Mouse (Mus musculus) liver, embryonic 13.5 days (tissue): Measurements from ENCODE around the gene Lctl. TPM values are rescaled to one million over a fixed set of nuclear protein-coding genes. Genes with fewer than 3 reads are reported as not detected.

Experiments
- ATAC-seq: fragments of 200-750 bp; cut with Nextera tagmentation; 2 replicates; pipeline ENCODE4 v1.8.0; 2017; ENCODE audit warnings: low read depth, mild to moderate bottlenecking, moderate number of reproducible peaks, moderate library complexity
- DNase-seq: peaks from one replicate; pipeline ENCODE4 v3.0.0; 2022
- H3K27ac ChIP-seq: fragments of 300-500 bp; sonication (generic); 2 replicates; pipeline ENCODE4 v1.5.1; 2015; ENCODE audit warnings: moderate library complexity, mild to moderate bottlenecking, inconsistent platforms
- H3K27me3 ChIP-seq: fragments of 300-500 bp; sonication (generic); 2 replicates; pipeline ENCODE4 v1.6.1; 2015; ENCODE audit warnings: mild to moderate bottlenecking, inconsistent platforms
- H3K36me3 ChIP-seq: fragments of 300-500 bp; sonication (generic); 2 replicates; pipeline ENCODE4 v1.6.1; 2015; ENCODE audit warnings: mild to moderate bottlenecking, inconsistent platforms
- H3K4me1 ChIP-seq: fragments of 300-500 bp; sonication (generic); replicated peaks from 2 replicates; pipeline ENCODE4 v1.6.1; 2015; ENCODE audit warnings: inconsistent platforms
- H3K4me2 ChIP-seq: fragments of 300-500 bp; sonication (generic); 2 replicates; pipeline ENCODE4 v1.6.1; 2015; ENCODE audit warnings: inconsistent platforms, mild to moderate bottlenecking, moderate library complexity
- H3K4me3 ChIP-seq: fragments of 300-500 bp; sonication (generic); replicated peaks from 2 replicates; pipeline ENCODE4 v1.5.1; 2015; ENCODE audit warnings: mild to moderate bottlenecking, inconsistent platforms
- H3K9ac ChIP-seq: fragments of 300-500 bp; sonication (generic); 2 replicates; pipeline ENCODE4 v1.6.1; 2015; ENCODE audit warnings: mild to moderate bottlenecking, inconsistent platforms
- H3K9me3 ChIP-seq: fragments of 300-500 bp; sonication (generic); replicated peaks from 2 replicates; pipeline ENCODE4 v1.6.1; 2016; ENCODE audit warnings: inconsistent platforms
- WGBS: fragments of 180-500 bp; shearing (Covaris S2); methylation state at CpG from one replicate; pipeline ENCODE4 v1.1.7; 2015; ENCODE audit not compliant: insufficient replicate concordance; 5-methylcytosine and 5-hydroxymethylcytosine counted together
- polyA plus RNA-seq: library from polyadenylated mRNA; unstranded; fragments of >200 nt; fragmentation: Nextera tagmentation; extraction: Ambion mirVana; gene quantifications from 2 replicates; pipeline ENCODE4 v1.2.1, GENCODE M21; 2015

Gene Lctl
- polyA plus RNA-seq, 1 experiment from 2014 or later: not detected

DNA sequence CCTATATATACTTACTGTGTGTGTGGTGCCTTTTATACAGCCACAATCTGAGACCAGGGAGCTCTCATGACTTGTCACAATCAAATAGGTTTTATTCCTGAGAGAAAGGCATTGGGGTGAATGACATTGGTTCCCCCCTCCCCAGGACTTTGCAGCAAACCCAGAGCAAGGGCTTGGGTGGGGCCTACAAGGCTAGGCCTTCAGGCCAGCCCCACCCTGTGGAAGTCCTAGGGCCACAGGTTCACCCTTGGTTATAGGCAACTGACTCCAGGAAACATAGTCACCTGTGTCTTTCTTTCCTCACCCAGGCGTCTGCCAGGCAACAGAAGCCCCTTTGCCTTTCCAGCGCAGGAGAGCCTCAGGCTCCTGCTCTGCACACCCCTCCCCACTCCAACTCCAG, 31.0 kb upstream of the Lctl start:
- 62% methylated on average over 2 of the region's 2 CpGs for WGBS
- Histone ChIP-seq H3K9ac (peak overlapping the region; percentile 88), H3K4me1 (peaks cover 73% of the 10 kb centered on the region), H3K9me3 (no peaks in the 10 kb centered on the region), H3K4me2 (peak overlapping the region; percentile 81), H3K27ac (peak overlapping the region; percentile 96), H3K4me3 (peak overlapping the region; percentile 70), H3K36me3 (no peaks in the 10 kb centered on the region), H3K27me3 (no peaks in the 10 kb centered on the region)
- DNase-seq (no peak), ATAC-seq (peak; percentile 47; the same call in 1 of the 2 replicates)

GRCm38 (mm10) chr9:64086543-64086942, 30.4 kb upstream of the Lctl start:
- peak overlapping the region; percentile 96 for H3K27ac ChIP-seq
- H3K27me3 ChIP-seq: no peaks in the 10 kb centered on the region
- peak overlapping the region; percentile 70 for H3K4me3 ChIP-seq
- H3K4me1 ChIP-seq: peaks cover 67% of the 10 kb centered on the region
- no peak for ATAC-seq
- DNase-seq: no peak
- WGBS: 77% methylated on average over 6 of the region's 6 CpGs
- peak overlapping the region; percentile 81 for H3K4me2 ChIP-seq
- H3K9me3 ChIP-seq: no peaks in the 10 kb centered on the region
- H3K36me3 ChIP-seq: no peaks in the 10 kb centered on the region
- peak overlapping the region; percentile 88 for H3K9ac ChIP-seq

- H3K4me2 ChIP-seq: peak overlapping the region; percentile 81; the same call in 1 of the 2 replicates
- no peak overlapping the region for H3K4me3 ChIP-seq
- H3K36me3 ChIP-seq: no peaks in the 10 kb centered on the region
- DNase-seq: peak; percentile 62
- no peaks in the 10 kb centered on the region for H3K9me3 ChIP-seq
- 50% methylated on average over 5 of the region's 5 CpGs for WGBS
- no peak for ATAC-seq
- peak overlapping the region; percentile 88 for H3K9ac ChIP-seq
- peaks cover 2% of the 10 kb centered on the region; the same call in 1 of the 2 replicates for H3K27me3 ChIP-seq
- peak overlapping the region; percentile 96 for H3K27ac ChIP-seq
- H3K4me1 ChIP-seq: peaks cover 61% of the 10 kb centered on the region
These were observed 29.3 kb upstream of the Lctl start for GRCm38 (mm10) chr9:64087461-64088235.

DNA sequence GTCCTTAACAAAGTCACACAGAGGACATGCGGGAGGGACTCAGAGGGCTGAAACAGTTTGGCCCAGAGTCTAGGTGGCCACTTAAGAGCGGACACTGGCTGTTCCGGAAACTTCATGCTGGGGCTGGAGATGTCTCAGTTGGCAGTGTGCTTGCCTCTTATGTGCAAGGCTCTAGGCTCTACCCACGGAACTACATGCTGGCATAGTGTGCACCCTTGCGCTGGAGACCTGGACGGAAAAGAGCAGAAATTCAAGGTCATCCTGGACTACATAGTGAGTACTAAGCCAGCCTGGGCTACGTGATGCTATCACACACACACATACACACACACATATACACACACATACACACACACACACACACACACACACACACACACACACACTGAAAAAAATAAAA, 28.6 kb upstream of the Lctl start:
- 85% methylated on average over 7 of the region's 7 CpGs for WGBS
- Histone ChIP-seq H3K4me2 (no peak overlapping the region), H3K9ac (no peak overlapping the region), H3K36me3 (no peaks in the 10 kb centered on the region), H3K9me3 (no peaks in the 10 kb centered on the region), H3K27me3 (peaks cover 6% of the 10 kb centered on the region; the same call in 1 of the 2 replicates), H3K27ac (peak overlapping the region; percentile 56; the same call in 1 of the 2 replicates), H3K4me1 (peaks cover 55% of the 10 kb centered on the region), H3K4me3 (no peak overlapping the region)
- ATAC-seq (no peak), DNase-seq (no peak)

GRCm38 (mm10) chr9:64089004-64089403, 27.9 kb upstream of the Lctl start:
- H3K27me3 ChIP-seq: peaks cover 6% of the 10 kb centered on the region; the same call in 1 of the 2 replicates
- ATAC-seq (no peak), DNase-seq (no peak)
- H3K27ac ChIP-seq: peak overlapping the region; percentile 56
- WGBS: 29% methylated on average over 12 of the region's 12 CpGs
- H3K9me3 ChIP-seq: no peaks in the 10 kb centered on the region
- no peak overlapping the region for H3K4me2 ChIP-seq
- peaks cover 50% of the 10 kb centered on the region for H3K4me1 ChIP-seq
- no peaks in the 10 kb centered on the region for H3K36me3 ChIP-seq
- H3K4me3 ChIP-seq: no peak overlapping the region
- H3K9ac ChIP-seq: no peak overlapping the region

DNA sequence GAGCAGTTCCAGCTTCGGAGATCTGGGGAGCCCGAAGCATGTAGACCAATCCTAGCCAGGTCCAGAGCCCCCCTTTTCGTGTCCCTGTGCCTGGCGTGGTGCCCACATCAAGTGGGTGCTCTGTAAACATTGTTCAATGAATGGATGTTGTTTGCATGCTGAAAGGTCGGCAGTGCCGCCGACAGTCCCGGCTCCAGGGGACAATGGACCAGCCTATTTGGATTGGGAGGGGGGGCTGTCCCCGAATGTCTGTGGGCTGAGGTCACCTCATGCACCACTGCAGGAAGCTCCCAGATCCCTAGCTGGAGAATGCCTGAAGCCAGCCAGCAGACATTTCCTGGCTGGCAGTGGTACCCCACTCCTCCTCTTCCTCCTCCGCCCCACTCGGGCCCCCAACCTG, 22.9 kb upstream of the Lctl start:
- Histone ChIP-seq H3K27ac (no peak overlapping the region), H3K4me2 (no peak overlapping the region), H3K36me3 (no peaks in the 10 kb centered on the region), H3K4me3 (no peak overlapping the region), H3K9me3 (no peaks in the 10 kb centered on the region), H3K27me3 (peaks cover 6% of the 10 kb centered on the region; the same call in 1 of the 2 replicates), H3K9ac (no peak overlapping the region), H3K4me1 (peaks cover 17% of the 10 kb centered on the region)
- WGBS: 62% methylated on average over 11 of the region's 11 CpGs
- DNase-seq (no peak), ATAC-seq (0 out of 2 replicates have a peak, but pooled peaks have one; percentile 34)

GRCm38 (mm10) chr9:64098282-64098681, 18.7 kb upstream of the Lctl start:
- no peaks in the 10 kb centered on the region for H3K36me3 ChIP-seq
- H3K9ac ChIP-seq: no peak overlapping the region
- no peak overlapping the region for H3K27ac ChIP-seq
- no peaks in the 10 kb centered on the region for H3K27me3 ChIP-seq
- DNase-seq (no peak), ATAC-seq (no peak)
- H3K4me3 ChIP-seq: no peak overlapping the region
- H3K9me3 ChIP-seq: no peaks in the 10 kb centered on the region
- no peak overlapping the region for H3K4me2 ChIP-seq
- H3K4me1 ChIP-seq: peaks cover 8% of the 10 kb centered on the region
- WGBS: 69% methylated on average over 4 of the region's 4 CpGs

DNA sequence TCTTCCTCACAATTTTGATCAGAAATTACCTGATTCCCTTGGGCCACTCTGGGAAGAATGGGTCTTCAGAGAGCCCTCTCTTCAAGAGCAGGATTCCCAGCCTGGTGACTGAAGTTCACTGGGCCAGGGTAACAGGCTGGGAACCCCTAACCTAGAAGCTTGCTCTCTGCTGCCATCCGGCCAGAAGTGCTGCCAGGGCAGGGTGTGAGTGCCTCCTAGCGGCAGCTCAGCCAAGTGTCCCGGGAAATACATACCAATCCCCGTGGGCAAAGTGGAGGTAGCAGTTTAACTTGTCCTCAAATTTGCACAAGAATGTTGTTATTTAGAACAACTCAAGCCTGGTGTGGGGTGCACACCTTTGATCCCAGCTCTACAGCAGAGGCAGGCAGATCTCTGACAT, 16.5 kb upstream of the Lctl start:
- H3K4me2 ChIP-seq: no peak overlapping the region
- H3K4me1 ChIP-seq: peaks cover 5% of the 10 kb centered on the region
- no peak overlapping the region for H3K4me3 ChIP-seq
- no peaks in the 10 kb centered on the region for H3K27me3 ChIP-seq
- 2% methylated on average over 4 of the region's 4 CpGs for WGBS
- DNase-seq (peak; percentile 64), ATAC-seq (no peak)
- no peaks in the 10 kb centered on the region for H3K36me3 ChIP-seq
- no peaks in the 10 kb centered on the region for H3K9me3 ChIP-seq
- no peak overlapping the region for H3K27ac ChIP-seq
- H3K9ac ChIP-seq: no peak overlapping the region

DNA sequence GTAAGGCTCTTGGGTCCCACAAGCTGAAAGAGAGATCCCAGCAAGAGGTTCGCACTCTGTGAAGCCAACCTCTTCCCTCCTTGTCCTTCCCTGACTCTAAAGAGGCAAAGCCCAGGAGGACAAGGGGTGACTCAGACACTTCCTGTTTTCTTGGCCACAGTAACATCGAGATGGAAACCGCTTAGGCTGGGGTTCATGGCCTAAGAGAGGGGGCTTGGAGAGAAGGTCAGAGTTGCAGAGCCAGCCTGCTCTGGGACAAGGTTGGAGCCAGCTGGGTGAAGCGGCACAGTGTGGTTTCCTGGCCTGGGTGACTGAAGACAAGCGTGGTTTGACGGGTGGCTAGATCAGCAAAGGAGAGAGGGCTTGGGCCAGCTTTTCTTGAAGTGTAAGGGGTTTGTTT, 11.6 kb upstream of the Lctl start:
- no peak for DNase-seq
- Histone ChIP-seq H3K36me3 (no peaks in the 10 kb centered on the region), H3K9ac (no peak overlapping the region), H3K9me3 (no peaks in the 10 kb centered on the region), H3K4me2 (no peak overlapping the region), H3K4me3 (no peak overlapping the region), H3K4me1 (peaks cover 11% of the 10 kb centered on the region), H3K27me3 (no peaks in the 10 kb centered on the region), H3K27ac (peak overlapping the region; percentile 13; the same call in 1 of the 2 replicates)
- WGBS: 20% methylated on average over 6 of the region's 6 CpGs
- ATAC-seq: no peak

DNA sequence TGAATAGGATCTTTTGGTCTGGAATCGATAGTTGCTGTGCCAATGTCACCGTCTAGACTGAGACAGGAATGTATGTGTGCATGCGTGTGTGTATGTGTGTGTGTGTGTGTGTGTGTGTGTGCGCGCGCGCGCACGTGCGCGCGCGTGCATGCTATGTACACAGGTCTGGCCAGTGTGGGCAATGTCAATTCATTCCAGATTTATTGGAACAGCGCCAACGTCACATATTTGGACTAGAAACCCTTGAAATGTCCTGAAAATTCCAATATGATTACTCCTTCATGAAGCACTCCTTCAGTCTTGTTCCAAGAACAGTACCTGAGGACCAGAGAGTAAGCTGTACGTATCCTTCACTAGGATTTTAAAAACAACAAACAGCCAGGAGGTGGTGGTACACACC, 6.4 kb upstream of the Lctl start:
- Histone ChIP-seq H3K4me1 (peaks cover 5% of the 10 kb centered on the region), H3K27ac (no peak overlapping the region), H3K36me3 (no peaks in the 10 kb centered on the region), H3K9ac (no peak overlapping the region), H3K4me3 (no peak overlapping the region), H3K4me2 (no peak overlapping the region), H3K27me3 (no peaks in the 10 kb centered on the region), H3K9me3 (no peaks in the 10 kb centered on the region)
- no peak for DNase-seq
- no peak for ATAC-seq
- 83% methylated on average over 16 of the region's 16 CpGs for WGBS

- ATAC-seq (no peak), DNase-seq (no peak)
- Histone ChIP-seq H3K9me3 (no peaks in the 10 kb centered on the region), H3K9ac (no peak overlapping the region), H3K4me3 (no peak overlapping the region), H3K27ac (no peak overlapping the region), H3K36me3 (no peaks in the 10 kb centered on the region), H3K4me2 (no peak overlapping the region), H3K27me3 (no peaks in the 10 kb centered on the region), H3K4me1 (no peaks in the 10 kb centered on the region)
- 33% methylated on average over 2 of the region's 2 CpGs for WGBS
These were observed 2.3 kb upstream of the Lctl start for GRCm38 (mm10) chr9:64114646-64115045.

DNA sequence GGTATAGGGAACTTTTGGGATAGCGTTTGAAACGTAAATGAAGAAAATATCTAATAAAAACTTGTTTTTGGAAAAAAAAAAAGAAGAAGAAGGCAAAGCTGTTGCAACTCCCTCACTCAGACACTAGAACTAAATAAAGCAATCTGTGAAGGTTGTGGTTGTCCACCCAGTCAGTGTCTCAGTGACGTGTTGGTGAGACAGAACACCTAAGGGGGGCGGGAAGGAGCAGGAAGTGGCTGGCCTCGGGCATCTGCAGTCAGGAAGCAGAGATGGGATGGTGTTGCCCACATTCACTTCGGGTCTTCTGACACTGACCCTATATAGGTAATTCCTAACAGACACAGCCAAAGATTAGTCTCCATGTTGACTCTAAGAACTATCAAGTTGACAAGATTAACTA, 1.2 kb upstream of the Lctl start:
- Histone ChIP-seq H3K4me3 (no peak overlapping the region), H3K36me3 (no peaks in the 10 kb centered on the region), H3K4me2 (no peak overlapping the region), H3K9me3 (no peaks in the 10 kb centered on the region), H3K4me1 (peaks cover 4% of the 10 kb centered on the region), H3K27me3 (no peaks in the 10 kb centered on the region), H3K9ac (no peak overlapping the region), H3K27ac (no peak overlapping the region)
- ATAC-seq: no peak
- WGBS: 49% methylated on average over 6 of the region's 6 CpGs
- no peak for DNase-seq
